Mouse (Mus musculus) urinary bladder, postnatal 4 days (tissue): ENCODE results near the gene Prkaca.
A peak's percentile ranks its signal among the peaks of the same experiment; 100 is the strongest.

Source experiments
- DNase-seq, 2 experiments: peaks; one replicate each; pipeline ENCODE4 v3.0.0; 2021 to 2022; ENCODE audit warnings: low spot score in 2 of 2

Prkaca gene

DNA sequence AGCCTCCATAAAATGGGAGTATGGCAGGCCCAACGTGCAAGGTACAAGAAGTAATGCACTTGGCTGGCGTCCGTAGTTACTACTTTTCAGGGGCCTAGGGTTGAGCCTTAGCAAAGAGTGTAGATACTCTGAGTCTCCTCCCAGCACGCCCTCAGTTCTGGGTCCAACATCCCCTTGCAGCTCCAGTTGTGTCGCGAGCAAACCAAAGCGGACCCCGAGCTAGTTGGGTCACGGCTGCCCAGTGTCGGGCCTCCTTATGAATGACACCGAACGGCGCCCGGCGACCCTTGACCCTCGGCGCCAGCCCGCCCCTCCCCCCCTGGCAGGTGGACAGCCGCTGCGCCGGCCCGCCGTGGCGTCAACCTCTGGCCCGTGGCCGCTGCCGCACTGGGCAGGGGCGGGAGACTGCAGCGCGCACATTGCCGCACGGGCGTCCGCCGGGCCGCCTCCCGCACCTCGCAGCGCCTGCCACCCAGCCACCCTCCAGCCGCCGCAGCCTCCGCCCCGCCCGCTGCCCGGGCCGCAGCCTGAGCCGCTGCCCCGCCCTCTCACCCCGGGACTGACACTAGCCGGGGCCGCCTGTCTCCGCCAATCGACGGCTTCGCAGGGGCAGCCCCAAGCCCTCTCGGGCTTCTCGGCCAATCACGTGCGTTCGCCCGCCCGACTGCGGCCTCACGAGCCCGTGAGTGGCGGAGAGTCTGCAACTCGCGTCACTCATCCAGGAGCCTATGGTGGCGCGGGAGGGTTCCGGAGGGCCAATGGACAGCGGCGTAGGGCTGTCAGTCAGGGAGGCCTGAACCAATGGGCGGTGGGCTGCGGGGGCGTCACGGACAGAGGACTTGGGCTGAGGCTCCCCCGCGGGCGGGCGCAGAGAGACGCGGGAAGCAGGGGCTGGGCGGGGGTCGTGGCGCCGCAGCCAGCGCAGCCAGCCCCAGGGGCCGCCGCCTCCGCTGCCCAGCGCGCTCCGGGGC, at the start of gene Prkaca:
TSS of gene Prkaca (plus strand) at position 844 of the 971 bp plus-strand sequence.
- DNase-seq = peak; percentile 99

DNA sequence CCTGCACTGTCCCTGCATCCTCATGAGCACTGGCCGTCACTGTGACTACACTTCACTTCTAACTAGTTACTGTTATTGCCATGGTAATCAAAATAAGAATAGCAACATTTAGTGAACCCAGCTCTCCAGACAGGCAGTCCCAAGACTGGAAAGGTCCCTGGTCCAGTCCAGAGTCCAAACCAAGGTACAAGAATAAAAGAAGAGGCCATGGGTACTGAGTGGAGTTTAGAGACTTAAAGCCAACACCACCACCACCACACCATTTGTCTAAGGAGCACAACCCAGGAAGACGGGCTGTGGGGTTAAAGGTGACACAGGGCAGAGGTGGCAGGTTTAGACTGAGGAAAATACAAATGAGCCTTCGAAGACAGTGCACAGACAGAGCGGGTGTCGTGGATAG, 48.2 kb upstream of the Prkaca start:
- no peak for DNase-seq

DNA sequence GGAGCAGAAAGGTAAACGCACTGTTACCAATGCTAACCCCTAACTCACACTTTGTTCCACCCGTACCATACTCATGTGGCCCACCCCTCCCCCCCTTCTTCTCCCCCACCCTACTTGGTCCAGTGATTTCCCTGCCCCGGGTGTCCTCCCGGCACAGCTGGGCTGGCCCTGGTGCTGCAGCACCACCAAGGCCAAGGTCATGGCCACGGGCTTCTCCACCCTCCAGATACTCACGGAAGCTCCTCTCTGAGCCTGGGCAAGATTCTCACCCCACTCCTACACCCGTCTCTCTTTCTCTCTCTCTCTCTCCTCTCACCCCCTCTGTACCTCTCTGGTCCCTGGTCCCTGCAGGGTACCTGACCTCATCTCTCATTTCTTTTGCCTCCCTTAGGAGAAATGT, 46.5 kb upstream of the Prkaca start:
- no peak for DNase-seq

DNA sequence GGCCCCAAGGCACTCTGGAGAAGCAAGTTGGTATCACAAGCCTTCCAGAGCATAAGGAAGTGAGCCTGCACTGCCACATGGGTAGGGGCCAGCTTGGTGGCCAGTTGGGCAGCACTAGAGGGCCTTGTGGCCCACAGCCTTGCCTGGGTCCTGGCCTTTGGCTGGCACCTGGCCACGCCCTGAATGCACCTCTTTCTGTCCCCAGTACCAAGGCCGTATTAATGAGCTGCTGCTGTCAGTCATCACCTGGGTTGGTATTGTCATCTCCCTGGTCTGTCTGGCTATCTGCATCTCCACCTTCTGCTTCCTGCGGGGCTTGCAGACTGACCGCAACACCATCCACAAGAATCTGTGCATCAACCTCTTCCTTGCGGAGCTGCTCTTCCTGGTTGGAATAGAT, 38.6 kb upstream of the Prkaca start:
- peak in 1 of 2 experiments; percentile 56 for DNase-seq

DNA sequence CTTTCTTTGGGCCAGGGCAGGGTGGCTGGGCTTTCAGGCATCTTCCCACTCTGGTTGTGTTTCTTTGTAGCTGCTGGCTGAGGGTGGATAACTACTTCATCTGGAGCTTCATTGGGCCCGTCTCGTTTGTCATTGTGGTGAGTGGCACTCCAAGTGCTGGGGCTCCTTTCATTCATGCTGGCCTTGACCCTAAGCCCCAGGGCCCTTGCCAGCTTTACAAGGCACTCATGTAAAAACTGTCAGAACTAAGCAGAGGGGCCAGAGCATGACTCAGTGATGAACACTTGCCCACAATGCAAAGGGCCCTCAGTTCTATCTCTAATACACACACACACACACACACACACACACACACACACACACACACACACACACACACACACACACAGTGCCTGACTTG, 37.8 kb upstream of the Prkaca start:
- no peak for DNase-seq

DNA sequence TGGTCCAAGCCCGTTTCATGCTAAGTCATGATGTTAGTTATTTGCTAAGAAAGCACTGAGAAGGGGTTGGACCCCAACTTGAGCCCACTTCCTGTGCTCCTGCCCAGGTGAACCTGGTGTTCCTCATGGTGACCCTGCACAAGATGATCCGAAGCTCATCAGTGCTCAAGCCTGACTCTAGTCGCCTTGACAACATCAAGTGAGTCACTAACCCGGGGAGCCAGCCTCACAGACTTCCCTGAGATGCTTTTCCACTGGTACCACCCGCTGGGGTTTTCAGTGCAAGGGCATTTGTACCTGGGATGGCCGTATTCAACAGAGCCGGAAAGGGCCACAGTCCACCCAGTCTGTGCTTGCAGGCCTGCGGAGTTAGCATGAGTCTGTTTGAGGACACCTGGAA, 37.4 kb upstream of the Prkaca start:
- DNase-seq = no peak

DNA sequence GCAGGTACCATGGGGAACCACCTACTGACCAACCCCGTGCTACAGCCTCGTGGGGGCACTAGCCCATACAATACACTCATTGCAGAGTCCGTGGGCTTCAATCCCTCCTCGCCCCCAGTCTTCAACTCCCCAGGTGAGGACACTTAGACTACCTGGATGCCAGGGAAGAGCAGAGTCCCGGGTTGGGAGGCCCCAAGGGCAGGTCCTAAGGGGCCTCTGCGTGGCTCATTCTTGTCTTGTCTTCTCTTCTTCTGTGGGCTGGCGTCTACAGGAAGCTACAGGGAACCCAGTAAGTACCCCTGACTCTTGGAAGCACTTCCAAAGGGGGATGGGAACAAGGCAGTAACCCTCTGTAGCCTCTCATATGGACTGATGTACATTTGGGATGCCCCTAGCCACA, 35.1 kb upstream of the Prkaca start:
- no peak for DNase-seq

DNA sequence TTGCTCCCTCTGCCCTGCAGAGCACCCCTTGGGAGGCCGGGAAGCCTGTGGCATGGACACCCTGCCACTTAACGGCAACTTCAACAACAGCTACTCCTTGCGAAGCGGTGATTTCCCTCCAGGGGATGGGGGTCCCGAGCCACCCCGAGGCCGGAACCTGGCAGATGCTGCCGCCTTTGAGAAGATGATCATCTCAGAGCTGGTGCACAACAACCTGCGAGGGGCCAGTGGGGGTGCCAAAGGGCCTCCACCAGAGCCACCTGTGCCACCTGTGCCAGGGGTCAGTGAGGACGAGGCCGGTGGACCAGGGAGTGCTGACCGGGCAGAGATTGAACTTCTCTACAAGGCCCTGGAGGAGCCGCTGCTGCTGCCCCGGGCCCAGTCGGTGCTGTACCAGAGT, 34.5 kb upstream of the Prkaca start:
- peak in 1 of 2 experiments; percentile 60 for DNase-seq

DNA sequence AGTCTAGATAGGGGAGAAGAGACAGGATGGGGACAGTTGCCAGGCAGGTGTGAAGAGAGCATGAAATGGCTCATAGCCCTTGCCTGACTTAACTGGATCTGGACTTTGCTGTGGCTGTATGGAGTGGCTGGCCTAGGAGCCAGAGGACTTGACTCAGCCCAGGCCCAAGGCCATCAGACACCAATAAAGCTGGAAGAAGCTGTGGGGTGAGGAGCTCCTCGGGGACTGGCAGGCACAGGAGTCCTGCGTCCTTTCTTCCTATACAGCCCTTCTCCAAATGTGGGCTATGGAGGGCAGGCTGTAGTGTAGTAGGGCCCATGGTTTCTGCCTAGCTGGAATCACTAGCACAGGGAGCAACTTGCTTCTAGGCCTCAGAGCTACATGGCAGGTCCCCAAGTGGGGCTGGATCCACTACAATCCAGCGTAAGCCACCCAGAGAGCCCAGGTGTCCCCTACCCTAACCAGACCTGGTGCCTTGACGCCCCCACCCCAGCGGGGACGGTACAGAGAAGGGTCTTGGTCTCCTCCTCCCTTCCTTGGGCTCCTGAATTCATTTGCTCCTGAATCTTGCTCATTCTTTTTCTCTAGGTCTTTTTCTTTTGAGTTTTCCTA, 31.6 kb upstream of the Prkaca start:
- DNase-seq = no peak

DNA sequence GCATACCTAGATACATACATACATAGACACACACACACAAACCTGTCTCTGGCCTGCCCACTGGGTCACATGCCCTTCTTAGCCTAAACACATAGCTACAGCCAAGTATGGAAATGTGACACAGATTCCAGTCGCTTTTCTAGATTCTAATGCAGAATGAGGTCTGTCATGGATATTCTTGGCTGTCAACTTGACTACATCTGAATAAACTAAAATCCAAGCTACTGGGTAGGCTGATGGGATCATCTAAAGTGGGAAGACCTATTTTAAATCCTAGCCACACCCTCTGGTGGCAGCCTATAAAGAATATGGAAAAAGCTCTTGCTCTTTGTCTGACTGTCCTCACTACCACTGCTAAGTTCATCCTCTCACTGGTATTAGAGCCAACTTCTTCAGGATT, 30.3 kb upstream of the Prkaca start:
- no peak for DNase-seq

DNA sequence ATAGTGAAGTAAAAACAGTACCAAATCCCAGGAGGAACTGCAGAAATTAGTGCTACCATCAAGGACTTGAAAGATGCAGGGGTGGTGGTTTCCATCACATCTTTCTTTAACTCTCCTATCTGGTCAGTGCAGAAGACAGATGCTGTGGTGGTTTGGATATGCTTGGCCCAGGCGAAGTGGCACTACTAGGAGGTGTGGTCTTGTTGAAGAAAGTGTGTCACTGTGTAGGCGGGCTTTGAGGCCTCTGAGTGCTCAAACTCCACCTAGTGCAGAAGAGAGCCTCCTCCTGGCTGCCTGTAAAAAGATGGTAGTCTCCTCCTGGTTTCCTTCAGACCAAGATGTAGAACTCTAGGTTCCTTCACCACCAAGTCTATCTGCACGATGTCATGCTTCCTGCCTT, 27.3 kb upstream of the Prkaca start:
- no peak for DNase-seq

DNA sequence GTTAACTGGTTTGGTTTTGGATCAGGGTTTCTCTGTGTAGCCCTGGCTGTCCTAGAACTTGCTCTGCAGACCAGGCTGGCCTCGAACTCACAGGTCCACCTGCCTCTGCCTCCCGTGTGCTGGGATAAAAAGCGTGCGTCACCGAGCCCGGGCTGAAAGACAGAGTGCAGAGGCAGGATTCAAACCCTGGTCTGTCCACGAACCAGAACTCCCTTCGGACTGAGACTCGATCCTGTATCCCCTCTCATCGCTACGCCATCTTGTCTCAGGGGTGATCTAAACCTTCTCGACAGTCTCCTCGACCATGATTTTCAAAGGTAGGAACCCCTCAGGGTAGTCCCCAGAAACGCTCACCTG, 18.1 kb upstream of the Prkaca start:
- DNase-seq = no peak

DNA sequence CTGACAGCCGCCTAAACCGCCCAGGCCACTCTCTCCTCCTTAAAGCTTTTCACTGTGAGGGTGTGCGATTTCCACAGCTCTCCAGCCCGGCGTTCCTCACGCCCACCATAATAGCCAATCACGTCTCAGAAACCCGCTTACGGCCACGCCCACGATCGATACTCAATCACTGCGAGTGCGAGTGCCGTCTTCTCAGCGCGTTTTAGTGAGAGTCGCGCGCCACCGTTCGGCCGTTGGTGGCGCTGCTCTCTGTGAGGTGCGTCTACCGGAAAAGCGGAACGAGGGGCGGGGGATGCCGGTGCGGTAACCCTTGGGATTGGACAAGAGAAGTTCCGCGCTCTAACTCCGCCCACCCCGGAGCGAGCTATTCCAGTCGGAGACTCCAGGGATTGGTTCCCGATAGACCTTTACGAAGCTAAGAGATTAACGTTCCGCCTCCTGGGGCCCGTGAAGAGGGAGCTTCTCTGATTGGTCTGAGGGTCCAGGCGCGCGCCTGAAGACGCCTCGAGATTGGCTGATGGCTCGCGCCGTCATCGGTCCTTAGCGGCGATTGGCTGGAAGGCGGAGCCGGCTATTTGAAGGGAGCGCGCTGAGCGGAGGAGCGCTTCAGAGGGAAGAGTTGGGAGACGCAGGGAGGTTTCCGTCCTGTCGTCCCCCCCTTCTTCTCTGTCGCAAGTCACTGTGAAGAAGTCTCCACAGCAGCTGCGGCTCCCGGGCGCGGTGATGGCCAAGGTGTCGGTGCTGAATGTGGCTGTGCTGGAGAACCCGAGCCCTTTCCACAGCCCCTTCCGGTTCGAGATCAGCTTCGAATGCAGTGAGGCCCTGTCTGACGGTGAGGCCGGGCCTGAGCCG, 17.5 kb upstream of the Prkaca start, which contains the start of the genes Gm10644 and Asf1b:
TSS of gene Gm10644 (minus strand) at position 100 of the 852 bp plus-strand sequence.
TSS of gene Asf1b (plus strand) at position 402 of the 852 bp plus-strand sequence.
- DNase-seq = peak; percentile 98

DNA sequence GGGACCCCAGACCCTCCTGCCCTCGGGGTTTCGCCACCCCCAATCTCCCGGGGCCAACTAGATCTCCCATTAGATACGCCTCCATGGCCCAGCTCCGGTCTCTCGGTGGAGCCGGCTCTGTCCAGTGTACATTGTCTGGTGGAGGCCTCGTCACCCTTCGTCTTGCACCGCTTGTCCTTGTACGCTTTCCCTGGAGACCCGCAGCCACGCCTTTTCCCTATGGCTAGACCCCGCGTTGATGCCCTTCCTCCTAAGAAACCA, 16.9 kb upstream of the Prkaca start:
- no peak for DNase-seq

DNA sequence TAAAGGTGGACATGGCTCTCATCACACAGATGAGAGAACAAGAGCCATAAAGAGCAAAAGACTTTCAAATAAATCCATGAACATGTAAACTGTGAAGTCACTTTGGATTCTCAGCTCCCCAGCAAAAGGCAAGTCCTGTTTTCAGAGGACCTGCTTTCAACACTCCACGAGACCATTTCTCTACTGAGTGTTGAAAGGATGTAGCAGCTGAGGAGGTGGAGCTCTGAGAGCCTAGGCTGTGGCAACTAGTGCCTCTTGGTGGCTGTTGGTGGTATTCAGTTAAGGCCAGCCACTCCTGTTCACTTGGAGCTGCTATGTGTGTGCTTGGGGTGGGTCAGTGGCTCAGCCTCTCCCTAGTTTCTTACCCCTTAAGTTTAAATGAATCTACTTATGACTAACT, 16.0 kb upstream of the Prkaca start:
- no peak for DNase-seq

DNA sequence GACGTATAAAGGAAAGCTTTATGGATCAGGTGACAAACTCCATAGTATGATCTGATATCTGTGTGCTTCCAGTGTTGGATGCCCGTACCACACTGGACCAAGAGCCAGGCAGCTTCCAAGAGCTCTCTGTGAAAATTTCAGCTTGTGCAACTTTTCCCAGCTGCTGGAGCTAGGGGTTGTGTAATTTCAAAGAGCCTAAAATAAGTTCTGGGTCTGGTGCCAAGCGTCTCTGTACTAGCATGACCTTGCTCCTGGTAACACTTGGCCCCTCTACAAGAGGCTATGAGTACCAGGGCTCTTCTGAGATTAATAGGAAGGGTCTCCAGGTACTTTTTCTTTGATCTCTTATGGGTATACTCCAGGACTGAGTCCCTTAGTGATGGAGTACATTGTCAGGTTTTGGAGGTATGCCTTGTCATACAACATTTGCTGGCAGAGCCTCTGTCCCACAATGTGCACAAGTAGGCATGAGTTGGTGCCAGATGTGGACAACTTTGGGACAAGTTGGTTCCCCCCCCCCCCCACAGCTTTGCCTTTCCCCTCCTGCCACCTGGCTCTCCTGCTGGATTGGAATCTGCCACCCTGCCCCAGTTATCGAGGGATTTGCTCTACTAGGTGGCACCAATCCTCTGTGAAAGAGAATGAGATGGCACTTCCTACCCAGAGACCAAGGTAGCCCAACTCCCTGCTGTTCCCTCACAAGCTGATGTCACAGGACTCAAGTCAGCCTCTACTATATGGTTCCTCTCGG, 8.6 kb upstream of the Prkaca start:
- DNase-seq = no peak

DNA sequence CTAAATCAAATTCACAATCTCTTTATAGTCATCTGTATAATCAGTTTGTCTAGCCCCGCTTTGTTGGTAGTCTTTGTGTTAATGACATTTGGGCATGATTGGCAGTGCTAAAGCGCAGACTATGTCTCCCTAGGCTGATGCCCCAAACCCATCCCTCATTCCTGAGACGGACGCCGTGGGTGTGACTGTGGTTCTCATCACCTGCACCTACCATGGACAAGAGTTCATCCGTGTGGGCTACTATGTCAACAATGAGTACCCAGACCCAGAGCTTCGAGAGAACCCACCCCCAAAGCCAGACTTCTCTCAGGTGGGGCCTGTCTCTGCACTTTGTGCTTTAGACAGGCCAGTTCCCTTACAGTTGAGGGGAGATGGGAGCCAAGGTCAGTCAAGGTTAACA, 5.1 kb upstream of the Prkaca start:
- no peak for DNase-seq

DNA sequence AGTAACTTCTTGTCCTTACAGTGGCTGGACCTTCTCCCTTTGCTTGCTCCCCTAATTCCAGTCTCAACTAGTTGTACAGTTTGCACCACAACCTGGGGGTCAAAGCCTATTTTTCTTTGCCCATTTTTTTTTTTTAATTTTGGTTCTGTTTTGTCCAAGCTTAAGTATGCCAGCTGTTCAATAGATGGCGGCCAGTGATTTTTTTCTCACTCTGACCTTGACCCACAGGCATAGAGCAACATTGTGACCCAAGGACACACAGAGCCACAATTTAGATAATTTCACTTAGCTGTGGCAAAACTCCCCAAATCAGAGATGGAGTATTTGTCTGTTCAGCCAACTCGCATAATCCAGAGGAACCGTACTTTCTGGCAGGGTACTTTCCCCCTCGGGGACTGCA, 1.7 kb upstream of the Prkaca start:
- DNase-seq = no peak

DNA sequence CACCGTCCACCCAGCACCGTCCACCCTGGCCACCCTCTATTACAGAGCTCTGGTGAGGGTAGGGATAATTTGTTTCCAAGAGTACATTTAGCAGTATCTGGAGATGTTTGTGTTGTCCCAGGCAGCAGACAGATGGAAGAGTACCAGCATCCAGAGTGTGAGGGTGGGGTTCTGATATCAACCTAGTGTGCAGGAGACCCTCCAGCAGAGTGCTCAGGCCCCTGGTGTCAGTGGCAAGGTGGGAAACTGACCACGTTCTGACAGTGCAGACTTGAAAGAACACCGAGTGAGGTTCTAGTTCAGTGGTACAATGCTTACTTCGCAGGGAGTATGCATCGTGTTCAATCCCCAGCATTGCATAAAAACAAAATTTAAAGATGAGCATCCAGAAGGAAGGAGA, 1.1 kb upstream of the Prkaca start:
- no peak for DNase-seq

DNA sequence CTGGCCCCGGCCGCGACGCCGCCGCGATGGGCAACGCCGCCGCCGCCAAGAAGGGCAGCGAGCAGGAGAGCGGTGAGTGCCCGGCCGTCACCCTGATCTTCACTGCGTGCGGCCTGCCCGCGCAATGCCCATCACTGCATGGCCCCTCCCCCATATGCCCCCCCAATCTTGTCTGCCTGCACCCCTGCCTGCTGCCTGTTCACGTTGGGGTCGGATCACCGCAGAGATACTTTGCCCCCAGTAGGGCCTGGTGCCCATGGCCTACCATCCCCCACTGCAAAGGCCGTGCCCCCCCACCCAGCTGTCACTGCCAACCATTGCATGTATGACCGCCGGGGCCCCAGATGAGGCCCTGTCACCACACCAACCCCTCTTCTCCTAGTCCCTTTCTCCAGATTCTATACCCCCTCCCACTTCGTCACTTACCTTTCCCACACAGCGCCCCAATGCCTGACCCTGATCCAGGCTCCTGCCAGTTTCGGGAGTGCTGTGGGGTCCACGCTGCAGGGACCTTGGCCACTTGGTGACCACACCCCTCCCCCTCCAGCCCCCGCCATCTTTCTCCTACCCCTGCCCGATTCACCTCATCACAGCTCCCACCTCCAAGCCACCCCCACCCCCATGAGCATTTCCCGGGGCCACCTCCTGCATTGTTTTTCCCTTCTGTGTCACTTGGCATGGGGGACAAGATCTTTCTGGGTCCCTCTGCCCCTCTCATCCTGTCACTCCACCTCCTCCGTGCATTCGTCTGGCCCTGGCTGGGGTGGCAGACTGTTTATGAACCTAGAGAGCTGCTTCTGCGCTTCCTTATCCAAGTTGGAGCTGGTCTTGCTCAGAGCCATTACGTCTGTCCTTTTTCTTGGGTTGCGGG, 603 bp downstream of the Prkaca start:
- DNase-seq = no peak

DNA sequence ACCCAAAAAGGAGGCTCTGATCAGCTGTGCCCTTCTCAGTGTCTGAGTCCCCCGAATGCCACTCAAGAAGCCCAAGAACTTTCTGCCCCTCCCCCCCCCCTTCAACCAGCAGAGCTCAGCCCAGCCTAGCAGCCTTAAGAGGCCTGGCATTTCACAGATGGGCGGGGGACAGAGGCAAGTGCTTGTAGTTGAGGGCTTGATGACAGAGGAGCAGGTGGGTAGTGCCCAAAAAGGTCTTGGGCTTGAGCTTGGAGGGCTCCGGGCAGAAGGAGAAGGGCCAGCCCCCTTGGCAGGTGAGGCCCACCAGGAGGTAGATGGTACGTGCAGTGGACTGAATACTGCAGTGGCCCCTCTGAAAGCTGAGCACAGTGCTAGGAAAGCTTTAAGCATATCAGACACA, 1.7 kb downstream of the Prkaca start:
- DNase-seq = no peak
